Mouse (Mus musculus) embryo, embryonic 10 days (tissue): ENCODE measurements at regions not wholly inside any gene's neighbourhood (a gene's known extent, or its start where the extent isn't known, plus 50 kb on each side); places are given as distances from the start of the nearest gene placed in this dataset.

Experiments
- DNase-seq: peaks from one replicate; pipeline ENCODE4 v3.0.0-alpha.2; 2015; ENCODE audit warnings: low spot score

GRCm38 (mm10) chr1:71948686-71949085 is 263.4 kb downstream of the Mreg start:
- no peak for DNase-seq

GRCm38 (mm10) chr1:71947506-71947905 is 264.6 kb downstream of the Mreg start:
- DNase-seq: no peak

DNA sequence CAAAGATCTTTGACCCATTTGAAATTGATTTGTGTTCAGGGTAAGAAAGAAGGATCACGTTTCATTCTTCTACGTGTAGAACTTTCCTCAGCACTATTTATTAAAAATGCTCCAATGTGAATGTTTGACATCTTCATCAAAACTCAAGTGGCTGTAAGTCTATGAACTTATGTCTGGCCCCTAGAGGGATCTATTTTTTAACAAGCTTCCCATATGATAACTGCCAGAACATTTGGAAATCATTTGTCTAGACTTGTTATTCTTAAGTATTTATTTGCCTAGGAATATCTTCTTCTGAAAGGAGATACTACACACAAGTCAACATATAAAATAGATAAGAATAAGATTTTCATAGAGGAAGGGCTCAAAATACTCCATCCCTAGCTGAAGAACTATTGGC is 265.2 kb downstream of the Mreg start:
- DNase-seq: no peak

- DNase-seq: no peak
Observed at GRCm38 (mm10) chr1:71945070-71945469, 267.0 kb downstream of the Mreg start.

- DNase-seq: no peak
Observed at GRCm38 (mm10) chr1:71944531-71944930, 267.6 kb downstream of the Mreg start.

- DNase-seq: no peak
Observed at GRCm38 (mm10) chr1:71942145-71942544, 270.0 kb downstream of the Mreg start.

GRCm38 (mm10) chr1:71941688-71942087 is 270.4 kb downstream of the Mreg start:
- DNase-seq: no peak

- DNase-seq: no peak
Observed at GRCm38 (mm10) chr1:71940900-71941299, 271.2 kb downstream of the Mreg start.

DNA sequence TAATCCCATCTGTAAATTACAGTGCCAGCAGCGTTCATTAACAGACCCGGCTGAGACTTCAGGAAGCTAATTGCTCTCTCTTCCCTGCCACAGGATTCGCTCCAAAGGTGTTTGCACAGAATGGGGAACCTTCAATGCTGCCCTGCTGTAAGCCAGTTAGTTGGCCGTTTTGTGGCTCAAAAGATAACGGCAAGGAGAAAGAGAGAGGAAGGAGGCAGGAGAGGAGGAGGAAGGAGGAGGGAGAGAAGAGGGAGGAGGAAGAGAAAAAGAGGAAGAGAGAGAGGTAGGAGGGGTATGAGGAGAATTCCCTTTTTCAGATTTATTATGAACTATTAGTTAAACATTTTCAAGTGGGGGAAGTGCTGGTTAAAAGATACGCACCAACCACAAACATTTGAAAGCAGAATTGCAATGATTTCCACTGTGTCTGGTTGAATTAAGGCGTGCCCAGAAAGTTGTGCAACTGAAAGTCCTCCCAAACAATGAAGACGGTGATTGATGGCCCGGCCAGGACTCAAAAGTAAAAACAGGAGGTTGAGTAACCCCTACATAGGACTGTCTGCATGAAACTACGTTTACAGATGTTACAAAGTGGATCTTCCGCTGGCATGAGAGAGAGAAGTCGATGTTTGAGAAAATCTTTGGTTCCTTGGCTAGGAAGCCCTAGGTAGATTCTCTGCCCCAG is 273.6 kb downstream of the Mreg start:
- peak; percentile 24 for DNase-seq

DNA sequence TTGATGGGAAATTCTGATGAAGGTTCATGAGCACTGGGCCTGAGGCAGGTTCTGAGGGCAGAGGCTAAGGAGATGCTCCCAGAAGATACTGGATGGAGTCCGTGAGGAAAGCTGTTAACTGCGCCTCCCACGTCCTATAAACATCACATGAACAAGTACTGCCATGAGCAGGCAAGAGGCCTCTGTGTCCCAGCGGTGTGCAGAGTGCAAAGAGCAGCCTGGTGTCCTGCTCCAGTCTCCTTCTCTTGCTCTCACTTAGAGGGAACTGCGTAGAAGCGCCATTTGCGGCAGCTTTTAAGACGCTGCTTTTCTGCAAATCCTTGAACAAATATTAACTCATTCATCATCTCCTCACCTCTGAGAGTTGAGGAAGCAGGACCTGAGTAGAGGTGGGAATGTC is 274.2 kb downstream of the Mreg start:
- peak; percentile 35 for DNase-seq

GRCm38 (mm10) chr1:71937168-71937567 is 274.9 kb downstream of the Mreg start:
- DNase-seq: no peak

GRCm38 (mm10) chr1:71936501-71937129 is 275.5 kb downstream of the Mreg start:
- DNase-seq: no peak

DNA sequence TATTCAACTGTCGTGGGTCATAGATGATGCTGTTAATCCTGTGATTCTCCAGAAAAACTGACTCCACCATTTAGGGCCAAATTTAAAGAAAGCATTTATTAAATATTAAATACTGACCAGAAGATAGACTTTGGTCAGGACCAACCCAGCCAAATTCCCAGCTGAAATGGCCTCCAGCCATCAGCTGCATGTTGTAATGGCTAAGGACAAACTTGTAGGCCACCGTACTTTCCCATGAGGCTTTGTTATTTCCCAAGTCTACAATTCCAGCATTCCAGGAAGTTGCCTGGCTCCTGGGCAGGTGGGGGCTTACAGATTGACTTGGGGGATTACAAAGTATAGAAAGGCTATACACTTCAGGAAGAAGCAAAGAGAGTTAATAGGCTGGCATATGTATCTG is 272.5 kb upstream of the Fn1 start:
- DNase-seq: no peak

GRCm38 (mm10) chr1:71924884-71925283 is 271.9 kb upstream of the Fn1 start:
- no peak for DNase-seq

DNA sequence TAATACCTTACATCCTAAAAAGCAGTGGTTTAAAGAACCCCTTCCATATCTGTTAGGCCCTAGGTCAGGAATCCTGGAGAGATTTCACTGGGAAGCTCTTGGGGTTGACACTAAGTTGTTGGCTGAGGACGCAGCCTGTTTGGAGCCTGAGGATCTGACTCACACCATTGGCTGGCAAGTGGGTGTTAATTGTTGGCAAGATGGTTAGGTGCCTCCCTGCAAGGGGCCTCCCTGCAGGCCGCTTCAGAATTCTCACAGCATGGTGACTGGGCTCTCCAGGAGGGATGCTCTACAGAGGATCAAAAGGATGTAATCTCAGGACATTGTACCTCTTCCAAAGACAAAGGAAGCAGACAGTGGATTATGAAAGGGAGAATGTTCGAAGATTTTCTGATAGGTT is 270.7 kb upstream of the Fn1 start:
- DNase-seq: no peak

DNA sequence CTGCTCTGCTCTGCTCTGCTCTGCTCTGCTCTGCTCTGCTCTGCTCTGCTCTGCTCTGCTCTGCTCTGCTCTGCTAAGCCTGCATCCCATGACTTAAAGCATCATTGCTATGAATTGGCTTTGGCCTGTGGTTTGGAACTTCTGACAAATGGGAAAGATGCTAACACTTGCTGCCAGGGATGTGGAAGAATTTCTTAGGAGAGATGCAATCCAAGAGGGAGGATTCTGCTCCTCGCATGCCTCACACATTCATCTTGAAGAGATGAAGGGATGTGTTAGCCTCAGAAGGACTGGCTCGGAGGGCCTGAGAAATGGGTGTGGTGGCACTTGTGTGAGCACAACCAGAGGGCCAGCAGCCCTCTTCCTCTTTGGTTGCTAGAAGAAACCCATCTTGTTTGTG is 268.5 kb upstream of the Fn1 start:
- DNase-seq: no peak

DNA sequence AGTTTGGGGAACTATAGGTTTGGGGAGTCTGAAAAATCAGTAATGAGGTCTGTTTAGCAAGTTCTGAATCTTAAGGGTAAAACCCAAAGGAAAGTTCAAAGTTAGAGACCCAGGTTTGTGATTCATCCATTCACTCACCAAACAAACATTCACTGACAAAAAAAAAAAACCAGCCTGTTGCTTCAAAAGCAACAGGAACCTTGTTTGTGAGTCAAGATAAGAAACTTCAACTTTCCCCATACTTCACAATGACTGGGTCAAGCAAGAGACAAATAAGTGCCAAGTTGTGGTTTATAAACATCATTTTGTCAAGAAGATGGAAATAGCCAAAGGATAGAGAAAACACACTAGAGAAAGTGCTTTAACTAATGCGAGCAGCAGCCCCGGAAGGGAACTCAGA is 266.9 kb upstream of the Fn1 start:
- DNase-seq: no peak

- no peak for DNase-seq
Observed at GRCm38 (mm10) chr1:71917021-71917420, 264.0 kb upstream of the Fn1 start.

DNA sequence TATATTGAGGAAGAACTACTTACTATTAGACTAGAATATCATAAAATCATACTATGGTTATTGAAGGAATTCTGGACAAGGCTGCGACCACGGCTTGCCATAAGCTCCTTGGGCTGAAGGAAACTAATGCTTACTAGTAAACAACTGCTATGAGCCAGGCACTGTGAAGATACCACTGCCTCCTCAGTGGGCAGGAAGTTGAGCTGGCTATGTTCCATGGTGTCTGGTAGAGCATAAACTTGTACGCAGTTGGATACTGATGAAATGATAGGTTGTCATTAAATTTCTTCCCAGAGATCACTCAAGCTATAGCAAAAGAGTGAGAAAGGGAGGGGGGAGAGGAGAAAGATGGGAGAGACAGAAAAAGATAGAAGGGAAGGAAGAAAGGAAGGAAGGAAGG is 261.4 kb upstream of the Fn1 start:
- DNase-seq: peak; percentile 2

DNA sequence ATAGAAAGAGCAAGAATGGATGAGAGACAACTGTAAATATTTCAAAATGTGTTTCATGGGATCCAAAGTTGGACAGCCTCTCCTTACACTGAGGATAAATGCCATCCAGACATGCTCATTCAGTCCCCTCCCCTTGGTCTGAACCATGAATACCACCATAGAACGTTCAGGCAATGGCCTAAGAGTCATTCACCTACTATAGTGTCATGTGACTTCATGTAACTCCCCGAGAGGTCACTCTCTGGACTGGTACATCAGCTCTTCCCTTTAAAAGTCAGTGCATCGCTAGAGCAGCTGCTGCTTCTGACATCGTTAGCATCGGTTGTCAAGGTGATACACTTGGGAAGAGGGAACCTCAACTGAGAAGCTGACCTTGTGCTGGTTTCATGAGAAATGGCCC is 260.2 kb upstream of the Fn1 start:
- DNase-seq: no peak

DNA sequence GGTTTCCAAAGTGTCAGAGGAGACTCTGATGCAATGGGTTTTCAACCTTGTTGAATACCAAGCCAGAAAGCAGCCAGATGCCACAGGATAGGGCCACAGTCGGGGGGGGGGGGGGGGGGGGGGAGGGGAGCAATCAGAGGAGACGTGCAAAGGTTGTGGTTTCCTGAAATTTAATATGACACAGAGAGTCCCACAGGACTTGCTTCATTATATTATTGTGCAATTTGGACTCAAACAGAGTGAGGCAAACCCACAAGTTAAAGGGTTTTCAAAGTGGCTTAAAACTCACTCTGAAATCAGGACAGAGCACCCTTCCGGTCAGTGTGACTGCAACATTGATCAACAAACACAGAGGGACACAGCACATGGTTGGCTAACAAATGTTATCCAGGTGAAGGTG is 259.4 kb upstream of the Fn1 start:
- no peak for DNase-seq

GRCm38 (mm10) chr1:71910125-71910524 is 257.1 kb upstream of the Fn1 start:
- no peak for DNase-seq

GRCm38 (mm10) chr1:71909508-71910124 is 256.6 kb upstream of the Fn1 start:
- no peak for DNase-seq
